Mouse (Mus musculus) v-Abl transformed pro-B cells (cell line): ENCODE results near the gene Vmn1r19.
"Not testable (repeated sequence)": the region's sequence is repeated elsewhere in the genome, so short reads cannot be mapped to it uniquely, and the experiment has no call there.

ENCODE experiments used
- in situ Hi-C, 2 experiments: fragments of 400-800 bp; cut with MboI; formaldehyde crosslinking; loops; one replicate each; pipeline ENCODE4 v1.15.1; 2025; ENCODE audit not compliant: unreplicated experiment in 2 of 2

Vmn1r19 gene

GRCm38 (mm10) chr6:57403480-57403879, at the start of gene Vmn1r19:
Vmn1r19 (plus strand) TSS chr6:57403780.
- in situ Hi-C loops, result not testable (repeated sequence)

DNA sequence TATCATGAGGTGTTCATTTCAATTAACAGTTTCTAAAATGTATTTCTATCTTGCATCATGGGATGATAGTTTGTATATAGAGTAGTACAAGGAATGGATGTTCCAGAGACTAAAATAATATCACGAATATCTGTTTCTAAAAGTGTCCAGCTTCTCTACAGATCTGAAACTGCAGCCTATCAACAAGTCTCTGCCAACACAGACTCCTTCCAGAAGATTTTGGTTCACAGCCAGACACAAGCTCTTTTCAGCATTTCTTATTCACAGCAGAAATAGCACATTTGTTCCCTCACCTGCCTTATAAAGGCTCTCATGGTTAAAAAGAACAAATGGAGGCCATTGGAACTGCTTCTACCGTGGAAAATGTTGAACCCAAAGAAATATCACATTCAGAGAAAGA, 46.7 kb upstream of the Vmn1r19 start:
- in situ Hi-C loops, result no loop called here

DNA sequence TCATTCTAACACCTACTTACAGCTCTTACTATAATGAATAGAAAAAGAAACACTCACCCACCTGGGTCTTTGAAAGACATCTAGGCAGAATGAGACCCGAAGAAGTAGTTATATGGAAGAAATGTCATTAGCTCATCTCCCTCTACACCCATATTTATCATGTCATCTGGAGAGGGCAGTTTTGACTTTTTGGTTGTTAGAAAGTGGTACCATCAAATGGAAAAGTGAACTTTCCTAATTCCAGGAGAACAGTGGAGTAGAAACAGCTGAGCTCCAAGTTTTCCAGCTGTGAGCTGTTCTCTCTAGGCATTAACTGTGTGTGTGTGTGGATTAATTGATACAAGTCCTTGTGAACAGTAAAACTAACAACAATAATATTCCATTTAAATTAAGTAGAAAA, 40.0 kb upstream of the Vmn1r19 start, which contains the start of gene Vmn1r17:
Vmn1r17 (minus strand) TSS at position 101 of the 400 bp plus-strand sequence.
- in situ Hi-C loops, result no loop called here

DNA sequence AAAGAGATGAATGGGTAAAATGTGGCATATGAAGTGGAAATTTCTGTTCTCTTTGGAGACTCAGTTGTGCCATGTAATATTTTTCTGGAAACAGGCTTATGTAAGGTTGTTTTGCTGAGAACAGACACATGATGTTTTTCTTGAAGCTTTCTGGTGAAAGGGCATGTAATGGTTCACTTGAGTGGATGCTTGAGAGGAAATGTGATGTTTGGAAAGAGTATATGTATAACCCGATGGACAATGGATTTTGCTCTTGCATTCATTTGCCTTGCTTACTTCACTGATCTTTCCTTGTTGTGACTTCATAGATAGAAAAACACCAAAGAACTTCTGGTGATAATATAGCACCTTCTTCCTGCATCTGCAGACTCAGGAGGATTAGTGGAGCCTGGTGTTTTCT, 37.7 kb upstream of the Vmn1r19 start:
- in situ Hi-C loops, result not testable (repeated sequence)

- in situ Hi-C loops, result no loop called here
These were observed 36.1 kb upstream of the Vmn1r19 start for GRCm38 (mm10) chr6:57367496-57367895.

DNA sequence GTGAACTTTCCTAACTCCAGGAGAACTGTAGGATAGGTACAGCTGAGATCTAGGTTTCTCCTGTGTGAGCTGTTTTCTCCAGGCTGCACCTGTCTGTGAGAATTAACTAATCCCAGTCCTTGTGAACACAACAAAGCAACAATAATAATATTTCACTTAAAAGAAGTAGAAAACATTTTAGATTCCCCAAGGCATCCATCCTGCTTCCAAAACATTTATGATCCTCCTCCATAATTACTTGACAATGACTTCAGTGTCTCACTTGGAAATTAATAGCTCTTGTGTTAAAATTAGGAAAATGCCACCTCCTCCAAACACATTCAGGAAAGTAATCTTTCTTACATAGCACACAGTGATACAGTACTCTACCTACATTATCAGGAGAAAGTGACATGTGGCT, 7.9 kb upstream of the Vmn1r19 start, which contains the start of gene Vmn1r18:
Vmn1r18 (minus strand) TSS at position 101 of the 400 bp plus-strand sequence.
- in situ Hi-C loops, result no loop called here

DNA sequence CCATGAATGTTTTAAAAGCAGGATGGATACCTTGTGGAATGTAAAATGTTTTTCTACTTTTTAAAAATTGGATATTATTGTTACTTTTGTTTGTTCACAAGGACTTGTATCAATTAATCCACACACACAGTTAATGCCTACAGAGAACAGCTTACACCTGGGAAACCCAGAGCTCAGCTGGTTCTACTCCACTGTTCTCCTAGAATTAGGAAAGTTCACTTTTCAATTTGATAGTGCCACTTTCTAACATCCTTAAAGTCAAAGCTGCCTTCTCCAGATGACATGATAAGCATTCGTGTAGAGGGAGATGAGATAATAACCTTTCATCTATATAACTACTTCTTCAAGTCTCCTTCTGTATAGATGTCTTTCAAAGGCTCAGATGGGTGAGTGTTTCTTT, 25.1 kb downstream of the Vmn1r19 start, which contains the start of gene Vmn1r20:
Vmn1r20 (plus strand) TSS at position 301 of the 400 bp plus-strand sequence.
- in situ Hi-C loops, result loop anchor here (10.0 to 25.0 kb wide), 4 partner anchors 436 to 1334 kb away; no protein-coding TSS in a partner anchor

DNA sequence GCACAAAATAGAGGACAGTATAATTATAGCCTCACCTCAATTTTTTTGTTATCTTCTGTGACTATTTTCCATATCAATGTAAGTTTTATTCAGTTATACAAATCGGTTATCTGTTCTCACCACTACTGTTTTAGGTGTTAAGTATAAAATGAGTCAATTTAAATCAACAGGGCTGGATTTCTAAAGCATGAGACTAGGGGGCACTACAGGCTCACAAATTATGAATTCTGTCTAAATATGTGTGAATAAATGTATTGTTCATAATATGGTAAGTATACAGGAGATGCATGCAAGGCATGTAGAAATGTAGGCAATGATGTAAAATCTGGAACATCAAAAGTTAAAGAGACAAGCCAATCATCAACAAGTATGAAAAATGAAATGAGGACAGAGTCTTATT, 27.6 kb downstream of the Vmn1r19 start:
- in situ Hi-C loops, result loop anchor here in 1 of 2 experiments (25.0 kb wide), 1 partner anchor 1331 kb away; no protein-coding TSS in a partner anchor
